Mouse (Mus musculus) ovary, adult 10 weeks (tissue): ENCODE measurements around the gene Kifc3. TPM values are rescaled to one million over a fixed set of nuclear protein-coding genes. Genes with fewer than 3 reads are reported as not detected.

ENCODE experiments used
- polyA plus RNA-seq: library from polyadenylated mRNA; stranded (reverse); fragments of 350-450 nt; fragmentation: Illumina TruSeq; extraction: RNeasy Lipid Tissue Mini Kit (QIAGEN cat#74804); gene quantifications from one replicate; pipeline ENCODE4 v1.2.3, GENCODE M21; 2014

Kifc3 gene
- 1.9 TPM for polyA plus RNA-seq

DNA sequence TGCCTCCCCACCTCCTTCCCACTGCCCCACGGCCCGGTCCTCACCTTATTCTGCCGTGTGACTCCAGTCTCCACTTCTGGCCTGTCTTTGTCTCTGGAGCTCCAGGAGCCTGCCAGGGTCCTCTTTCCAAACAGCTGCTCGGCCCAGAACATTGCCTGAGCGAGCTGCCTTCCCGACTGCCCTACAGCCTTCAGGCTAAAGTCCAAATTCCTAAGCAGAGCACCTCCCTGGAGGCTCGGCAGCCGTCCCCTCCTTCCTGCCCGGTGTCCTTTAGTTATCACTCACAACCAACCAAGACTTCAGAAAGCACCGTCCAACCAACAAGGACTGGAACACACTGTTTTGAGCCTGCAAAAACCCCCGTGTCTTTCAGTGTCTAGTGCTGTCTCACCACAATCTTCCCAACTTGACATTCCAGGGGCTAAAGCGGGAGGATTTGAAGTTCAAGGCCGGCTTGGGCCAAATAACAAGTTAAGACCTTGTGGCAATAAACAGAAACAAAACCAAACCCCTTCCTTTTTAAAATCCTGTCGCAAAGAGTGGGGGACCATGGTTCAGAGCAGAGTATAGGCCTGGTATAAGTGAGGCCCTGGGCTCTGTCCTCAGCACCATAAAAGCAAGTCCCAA lies at the start of gene Kifc3:
TSS of gene Kifc3 (minus strand) at position 164 of the 627 bp plus-strand sequence.

DNA sequence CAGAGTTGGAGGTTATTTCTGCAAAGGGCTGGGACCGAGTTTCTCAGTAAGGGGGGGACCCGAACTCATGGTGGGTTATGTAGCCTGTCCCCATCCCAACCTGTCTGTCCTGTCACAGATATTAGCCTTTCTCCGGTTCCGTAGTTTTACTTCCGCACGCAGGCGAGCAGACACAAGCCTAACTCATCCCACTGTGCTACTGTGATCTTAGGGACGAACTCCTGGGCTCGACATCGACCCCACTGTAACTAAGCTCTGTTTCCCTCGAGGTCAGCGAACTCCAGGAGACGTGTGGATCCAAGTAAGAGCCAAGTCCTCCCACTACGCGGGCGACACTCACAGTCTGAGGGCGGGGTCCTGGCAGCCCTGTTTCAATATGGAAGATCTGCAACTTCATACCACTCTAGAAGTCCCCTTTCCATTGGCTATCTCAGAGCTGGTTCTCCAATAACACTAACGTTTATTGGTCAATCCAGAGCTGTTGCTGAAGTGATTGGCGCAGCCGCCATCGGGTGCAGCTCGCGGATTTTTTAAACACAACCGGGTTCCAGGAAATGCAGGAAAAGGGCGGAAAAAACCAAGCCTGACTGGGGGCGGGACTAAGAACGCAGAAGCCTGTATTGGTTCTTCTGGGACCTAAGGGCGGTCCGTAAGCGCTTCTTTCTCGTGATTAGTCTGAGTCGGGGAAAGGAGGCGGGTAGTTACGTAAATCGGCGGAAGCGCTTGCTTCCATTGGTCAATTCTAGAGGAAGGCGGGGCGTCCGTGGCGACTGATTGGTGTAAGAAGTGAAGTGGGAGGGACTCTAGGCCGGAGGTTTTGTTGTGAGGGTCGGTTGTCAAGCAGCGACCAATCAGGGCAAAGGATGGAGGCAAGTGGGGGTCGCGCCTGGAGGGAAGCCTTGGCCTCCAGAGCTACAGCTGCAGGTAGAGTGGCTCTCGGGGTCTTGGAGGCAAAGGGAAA lies 122.0 kb downstream of the Kifc3 start, which contains the start of gene Katnb1:
TSS of gene Katnb1 (plus strand) at position 806 of the 961 bp plus-strand sequence.

DNA sequence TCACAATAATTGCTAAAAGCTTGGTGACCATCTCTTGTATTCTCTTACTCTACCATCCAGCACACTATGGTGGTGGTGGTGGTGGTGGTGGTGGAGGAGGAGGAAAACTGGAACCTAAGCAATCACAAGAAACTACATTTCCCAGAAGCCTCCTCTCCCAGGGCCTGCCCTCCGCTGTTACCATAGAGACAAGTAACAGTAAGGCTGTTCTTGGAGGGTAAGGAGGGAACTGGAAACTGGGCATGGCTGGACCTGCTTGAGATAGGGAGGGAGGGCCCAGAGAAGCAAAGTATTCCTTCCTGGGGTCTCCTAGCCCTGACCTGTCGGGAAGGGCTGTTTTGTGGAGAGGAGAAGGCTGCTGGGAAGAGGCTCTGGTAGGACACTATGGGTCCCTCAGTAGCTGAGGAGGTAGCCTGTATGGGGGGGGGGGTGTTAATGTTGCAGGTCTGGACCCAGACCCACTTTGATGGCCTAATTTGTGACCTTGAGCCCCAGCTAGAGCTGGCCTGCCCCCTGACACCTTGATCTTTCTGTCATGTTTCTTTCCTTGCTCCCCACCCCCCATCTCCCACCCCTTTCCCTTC lies 147.6 kb downstream of the Kifc3 start, which contains the start of gene Drc7:
TSS of gene Drc7 (plus strand) at position 177 of the 584 bp plus-strand sequence.

Other genes starting within 250 kb of the Kifc3 start
- 9.6 TPM for gene Adgrg1, start 228.1 kb downstream of the Kifc3 start, polyA plus RNA-seq
- gene Adgrg3, start 185.1 kb downstream of the Kifc3 start, polyA plus RNA-seq, result 0.51 TPM
- gene Drc7, start 147.7 kb downstream of the Kifc3 start, polyA plus RNA-seq, result 0.46 TPM
- gene Katnb1, start 121.6 kb downstream of the Kifc3 start, polyA plus RNA-seq, result not detected
- 1.2 TPM for gene Cngb1, start 103.8 kb upstream of the Kifc3 start, polyA plus RNA-seq
- gene Tepp, start 107.8 kb upstream of the Kifc3 start, polyA plus RNA-seq, result not detected
- gene Zfp319, start 129.1 kb upstream of the Kifc3 start, polyA plus RNA-seq, result 3.4 TPM
- 1.9 TPM for gene Usb1, start 129.5 kb upstream of the Kifc3 start, polyA plus RNA-seq
- gene Mmp15, start 149.5 kb upstream of the Kifc3 start, polyA plus RNA-seq, result 0.34 TPM
- 57.6 TPM for gene Cfap20, start 232.1 kb upstream of the Kifc3 start, polyA plus RNA-seq